Mouse (Mus musculus) kidney, adult 2 months (tissue): ENCODE data around the gene Atf6b. TPM values are rescaled to one million over a fixed set of nuclear protein-coding genes. Genes with fewer than 3 reads are reported as not detected.
A peak's percentile ranks its signal among the peaks of the same experiment; 100 is the strongest.

ENCODE experiments used
- DNase-seq: peaks from one replicate; pipeline ENCODE4 v3.0.0; 2021
- H3K27ac ChIP-seq: fragments of 200-500 bp; 2 replicates; pipeline ENCODE4 v1.5.1; 2012; ENCODE audit warnings: low read depth, low read length, control low read depth, inconsistent platforms; ENCODE audit not compliant: insufficient read depth
- H3K27me3 ChIP-seq: fragments of 200-500 bp; replicated peaks from 2 replicates; pipeline ENCODE4 v1.6.1; 2012; ENCODE audit warnings: mild to moderate bottlenecking, moderate library complexity, low read length, inconsistent platforms; ENCODE audit not compliant: control insufficient read depth, insufficient read depth
- H3K36me3 ChIP-seq: fragments of 200-500 bp; 2 replicates; pipeline ENCODE4 v1.6.1; 2012; ENCODE audit warnings: mild to moderate bottlenecking, moderate library complexity, low read length, inconsistent platforms; ENCODE audit not compliant: control insufficient read depth, insufficient read depth
- H3K4me1 ChIP-seq: fragments of 200-500 bp; 2 replicates; pipeline ENCODE4 v1.6.1; 2011; ENCODE audit warnings: low read length; ENCODE audit not compliant: control insufficient read depth, insufficient read depth
- H3K4me3 ChIP-seq: fragments of 200-500 bp; 2 replicates; pipeline ENCODE4 v1.5.1; 2011; ENCODE audit warnings: mild to moderate bottlenecking, low read depth, low read length, control low read depth; ENCODE audit not compliant: insufficient read depth
- CTCF ChIP-seq: fragments of 200-500 bp; conservative IDR thresholded peaks from 2 replicates; pipeline ENCODE4 v1.5.1; 2011; ENCODE audit warnings: low read depth, mild to moderate bottlenecking, control low read depth, low read length, moderate library complexity, mixed read lengths; ENCODE audit not compliant: insufficient read depth, insufficient read length
- POLR2A ChIP-seq: fragments of 200-500 bp; IDR thresholded peaks from one replicate; pipeline ENCODE4 v1.6.1; 2011; ENCODE audit warnings: low read depth, low read length, control low read depth
- WGBS: fragments of 180-500 bp; shearing (Covaris S2); methylation state at CpG from one replicate; pipeline ENCODE4 v1.1.7; 2018; 5-methylcytosine and 5-hydroxymethylcytosine counted together
- polyA plus RNA-seq: library from polyadenylated mRNA; depleted of rRNA; stranded (reverse); fragments of >200 nt; gene quantifications from 2 replicates; pipeline ENCODE4 v1.2.3, GENCODE M21; 2012

Atf6b gene
- polyA plus RNA-seq, 1 experiment = 52.5 TPM

- H3K27ac ChIP-seq = no peak overlapping the region
- WGBS = 70% methylated on average over 10 of the region's 10 CpGs
- no peaks in the 10 kb centered on the region for H3K4me1 ChIP-seq
- no peaks in the 10 kb centered on the region for H3K36me3 ChIP-seq
- no peak overlapping the region for H3K4me3 ChIP-seq
- TF ChIP-seq POLR2A (no peak), CTCF (no peak)
- no peaks in the 10 kb centered on the region for H3K27me3 ChIP-seq
- DNase-seq = no peak
Observed at GRCm38 (mm10) chr17:34683686-34684220, 36.8 kb downstream of the Atf6b start.

- no peaks in the 10 kb centered on the region for H3K27me3 ChIP-seq
- TF ChIP-seq CTCF = no peak
- TF ChIP-seq POLR2A = no peak
- H3K36me3 ChIP-seq = no peaks in the 10 kb centered on the region
- no peak for DNase-seq
- H3K27ac ChIP-seq = no peak overlapping the region
- no peaks in the 10 kb centered on the region for H3K4me1 ChIP-seq
- WGBS = 54% methylated on average over 9 of the region's 9 CpGs
- no peak overlapping the region for H3K4me3 ChIP-seq
Observed at GRCm38 (mm10) chr17:34684253-34684893, 37.4 kb downstream of the Atf6b start.

DNA sequence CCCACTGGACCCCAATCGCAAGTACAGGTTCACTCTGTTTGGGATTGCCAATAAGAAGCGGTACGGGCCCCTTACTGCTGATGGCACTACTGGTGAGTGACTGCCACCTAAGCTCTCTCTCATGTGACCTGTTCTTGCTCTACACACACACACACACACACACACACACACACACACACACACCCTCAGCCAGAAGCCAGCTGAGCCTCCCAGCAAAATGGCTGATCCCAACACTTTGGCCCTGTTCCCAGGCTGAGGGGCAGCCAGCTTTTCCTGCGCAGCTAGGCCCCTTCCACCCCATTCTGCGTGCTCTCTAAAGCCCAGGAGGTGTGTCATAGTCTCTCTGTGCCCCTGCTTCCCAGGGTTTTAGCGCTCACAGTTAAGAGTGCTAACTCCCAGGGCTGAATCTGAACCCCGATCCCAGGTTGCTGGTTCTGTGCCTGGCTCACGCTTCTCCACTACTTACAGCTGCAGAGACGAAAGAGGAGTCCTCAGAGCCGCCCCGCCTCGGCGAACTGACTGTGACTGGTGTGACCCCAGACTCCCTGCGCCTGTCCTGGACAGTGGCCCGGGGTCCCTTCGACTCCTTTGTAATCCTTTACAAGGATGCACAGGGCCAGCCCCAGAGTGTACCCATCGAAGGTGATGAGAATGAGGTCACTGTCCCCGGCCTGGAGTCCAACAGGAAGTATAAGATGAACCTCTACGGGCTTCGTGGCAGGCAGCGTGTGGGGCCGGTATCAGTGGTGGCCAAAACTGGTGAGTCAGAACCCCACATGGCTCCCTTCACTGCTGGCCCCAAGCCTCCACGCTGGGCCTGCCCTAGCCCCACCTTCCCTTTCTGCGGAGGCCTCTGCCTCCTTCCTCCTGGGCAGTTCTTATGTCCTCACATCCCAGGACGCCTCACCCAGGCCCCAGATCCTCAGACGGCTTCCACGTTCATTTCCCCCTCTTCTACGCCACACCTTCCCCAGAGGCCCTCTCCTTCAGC, 38.5 kb downstream of the Atf6b start:
- no peak overlapping the region for H3K27ac ChIP-seq
- WGBS = 74% methylated on average over 28 of the region's 28 CpGs
- H3K27me3 ChIP-seq = no peaks in the 10 kb centered on the region
- TF ChIP-seq CTCF = no peak
- TF ChIP-seq POLR2A = no peak
- no peak for DNase-seq
- no peak overlapping the region for H3K4me3 ChIP-seq
- no peaks in the 10 kb centered on the region for H3K4me1 ChIP-seq
- H3K36me3 ChIP-seq = no peaks in the 10 kb centered on the region

DNA sequence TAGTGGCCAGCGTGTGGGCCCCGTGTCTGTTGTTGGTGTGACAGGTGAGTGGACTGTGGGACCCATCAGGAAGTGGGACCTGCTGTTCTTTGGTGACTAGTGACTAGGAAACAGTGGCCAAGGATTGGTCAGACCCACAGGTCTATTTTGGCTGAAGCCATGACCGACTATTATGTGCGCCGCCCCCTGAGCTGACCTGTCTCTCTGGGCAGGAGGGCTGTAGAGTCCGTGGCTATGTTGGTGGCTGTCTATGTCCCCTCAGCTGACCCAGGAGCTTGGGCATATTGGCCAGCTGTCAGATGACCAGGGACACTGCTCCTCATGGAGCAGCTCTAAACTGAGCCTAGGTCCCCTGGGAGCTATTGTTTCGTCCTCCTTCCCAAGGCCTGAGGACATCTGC, 41.9 kb downstream of the Atf6b start:
- Histone ChIP-seq H3K27ac (no peak overlapping the region), H3K36me3 (no peaks in the 10 kb centered on the region), H3K4me1 (no peaks in the 10 kb centered on the region), H3K27me3 (no peaks in the 10 kb centered on the region), H3K4me3 (no peak overlapping the region)
- no peak for TF ChIP-seq CTCF
- no peak for TF ChIP-seq POLR2A
- no peak for DNase-seq
- WGBS = 93% methylated on average over 7 of the region's 7 CpGs

- DNase-seq = peak; percentile 75
- no peak for TF ChIP-seq CTCF
- TF ChIP-seq POLR2A = no peak
- H3K4me3 ChIP-seq = no peak overlapping the region
- 23% methylated on average over 4 of the region's 4 CpGs for WGBS
- no peak overlapping the region for H3K27ac ChIP-seq
- no peaks in the 10 kb centered on the region for H3K4me1 ChIP-seq
- H3K36me3 ChIP-seq = no peaks in the 10 kb centered on the region
- no peaks in the 10 kb centered on the region for H3K27me3 ChIP-seq
Observed at GRCm38 (mm10) chr17:34690458-34690857, 43.5 kb downstream of the Atf6b start.

DNA sequence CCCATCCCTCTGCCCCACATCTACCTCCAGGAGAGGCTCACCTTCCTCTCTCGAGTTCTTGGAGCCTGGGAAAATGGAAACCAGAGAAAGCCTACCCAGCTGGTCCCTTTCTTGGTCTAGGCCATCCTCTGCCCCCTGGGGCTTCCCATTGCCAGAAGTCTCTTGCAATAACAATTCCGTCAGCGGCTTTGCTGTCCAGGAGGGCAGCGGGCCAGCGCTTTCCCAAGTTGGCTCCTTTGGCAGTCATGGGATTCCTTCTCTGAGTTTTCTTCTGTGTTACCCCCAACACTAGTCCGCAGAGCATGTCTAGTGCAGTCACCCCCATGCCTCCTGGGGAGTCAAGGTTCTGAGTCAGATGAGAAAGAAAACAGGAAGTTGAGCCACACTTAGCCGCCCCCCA, 46.0 kb downstream of the Atf6b start:
- no peaks in the 10 kb centered on the region for H3K4me1 ChIP-seq
- no peaks in the 10 kb centered on the region for H3K27me3 ChIP-seq
- TF ChIP-seq POLR2A = no peak
- TF ChIP-seq CTCF = no peak
- H3K27ac ChIP-seq = peak overlapping the region; percentile 58
- WGBS = 72% methylated on average over 7 of the region's 7 CpGs
- no peak overlapping the region for H3K4me3 ChIP-seq
- H3K36me3 ChIP-seq = no peaks in the 10 kb centered on the region
- peak; percentile 68 for DNase-seq
